In genomic region chr5:24776681-24777080, GRCm38 (mm10) we compare ENCODE assay signal across 14 mouse cellular contexts. TPM values are rescaled to one million over a fixed set of nuclear protein-coding genes. Genes with fewer than 3 reads are reported as not detected.
DNase-seq lines count a peak whose midpoint lies in the region; ATAC-seq and TF ChIP-seq lines count a peak whose summit lies in the region.
"Had no signal": no experiment of that assay in that cellular context is flagged by ENCODE, and none has a peak within 500 bp of the region (broad histone marks: within the 10 kb centered on the region; RNA-seq: fewer than 3 reads in every experiment).

No protein-coding gene starts in this region.

- H3K9ac ChIP-seq in intestine, postnatal 0 days (ENCODE audit: low read depth, low read length), result no peak overlapping the region
- no peak overlapping the region for H3K9ac ChIP-seq in intestine, embryonic 16.5 days (ENCODE audit: low read depth, low read length)
- H3K9ac ChIP-seq: heart, embryonic 13.5 days had no signal

- no peak overlapping the region for H3K4me2 ChIP-seq in intestine, postnatal 0 days (replicated peaks; ENCODE audit: low read depth)
- H3K4me2 ChIP-seq in intestine, embryonic 16.5 days (ENCODE audit: low read depth, low read length), result no peak overlapping the region
- H3K4me2 ChIP-seq: heart, embryonic 13.5 days had no signal

- H3K36me3 ChIP-seq in intestine, postnatal 0 days (ENCODE audit: control insufficient read depth, insufficient read depth), result no peaks in the 10 kb centered on the region
- no peaks in the 10 kb centered on the region for H3K36me3 ChIP-seq in intestine, embryonic 16.5 days (ENCODE audit: control insufficient read depth, insufficient read depth, low read length)
- H3K36me3 ChIP-seq: heart, embryonic 13.5 days had no signal

- ATAC-seq in intestine, postnatal 0 days, result no peak
- ATAC-seq in intestine, embryonic 16.5 days, result no peak
- ATAC-seq: lung, postnatal 0 days; midbrain, embryonic 16.5 days had no signal

- peak; percentile 80 for DNase-seq in CD4-positive, CD25-positive, alpha-beta regulatory T cell, adult 2 months (ENCODE audit: low read depth, low spot score)
- no peak for DNase-seq in adrenal gland, postnatal 4 days (ENCODE audit: low spot score in 2 of 2)
- DNase-seq in Muller cell, postnatal 12 days (ENCODE audit: inconsistent ontology term), result no peak
- no peak for DNase-seq in ovary, postnatal 10 days (ENCODE audit: low spot score)
- DNase-seq: cerebellum, postnatal 36 days; left cerebral cortex, postnatal 4 days had no signal

- H3K4me1 ChIP-seq in intestine, postnatal 0 days (replicated peaks; ENCODE audit: control insufficient read depth, insufficient read depth, low read length), result no peaks in the 10 kb centered on the region
- no peaks in the 10 kb centered on the region for H3K4me1 ChIP-seq in intestine, embryonic 16.5 days (ENCODE audit: control insufficient read depth, insufficient read depth, low read length)
- peaks cover 12% of the 10 kb centered on the region for H3K4me1 ChIP-seq in bone marrow macrophage, adult 2 months (ENCODE audit: control insufficient read depth, insufficient read depth, low read length)
- peaks cover 32% of the 10 kb centered on the region for H3K4me1 ChIP-seq in olfactory bulb, adult 2 months (ENCODE audit: control insufficient read depth, insufficient read depth, low read length)

- no peaks in the 10 kb centered on the region for H3K9me3 ChIP-seq in intestine, postnatal 0 days (ENCODE audit: control insufficient read depth)
- H3K9me3 ChIP-seq in intestine, embryonic 16.5 days (ENCODE audit: control insufficient read depth, low read length), result no peaks in the 10 kb centered on the region
- H3K9me3 ChIP-seq: heart, embryonic 13.5 days had no signal

- no peak overlapping the region for H3K4me3 ChIP-seq in intestine, postnatal 0 days (ENCODE audit: low read depth, low read length)
- H3K4me3 ChIP-seq in intestine, embryonic 16.5 days (ENCODE audit: low read length), result no peak overlapping the region
- no peak overlapping the region for H3K4me3 ChIP-seq in bone marrow macrophage, adult 2 months (ENCODE audit: insufficient read depth, low read length)
- no peak overlapping the region for H3K4me3 ChIP-seq in olfactory bulb, adult 2 months (ENCODE audit: insufficient read depth, low read depth, low read length)
- H3K4me3 ChIP-seq: heart, embryonic 13.5 days had no signal

- TF ChIP-seq POLR2A in bone marrow macrophage, adult 2 months (IDR thresholded peaks at IDR 0.05; ENCODE audit: borderline replicate concordance, low read depth, low read length), result no peak
- TF ChIP-seq POLR2A in olfactory bulb, adult 2 months (IDR thresholded peaks at IDR 0.05; ENCODE audit: insufficient read depth, low read depth, low read length), result no peak

- no peaks in the 10 kb centered on the region for H3K27me3 ChIP-seq in intestine, postnatal 0 days (replicated peaks; ENCODE audit: control insufficient read depth, insufficient read depth, low read length)
- no peaks in the 10 kb centered on the region for H3K27me3 ChIP-seq in intestine, embryonic 16.5 days (replicated peaks; ENCODE audit: control insufficient read depth, insufficient read depth, low read length)
- H3K27me3 ChIP-seq: CH12.LX had no signal

- WGBS in intestine, postnatal 0 days, result 52% methylated on average over 4 of the region's 4 CpGs
- 69% methylated on average over 4 of the region's 4 CpGs for WGBS in intestine, embryonic 16.5 days
- WGBS in olfactory bulb, adult 2 months, result 52% methylated on average over 4 of the region's 4 CpGs

- no peak overlapping the region for H3K27ac ChIP-seq in intestine, postnatal 0 days (ENCODE audit: low read depth, low read length)
- no peak overlapping the region for H3K27ac ChIP-seq in intestine, embryonic 16.5 days (ENCODE audit: low read length)
- no peak overlapping the region for H3K27ac ChIP-seq in bone marrow macrophage, adult 2 months (ENCODE audit: insufficient read depth, low read depth, low read length)
- H3K27ac ChIP-seq in olfactory bulb, adult 2 months (ENCODE audit: insufficient read depth, low read depth, low read length), result no peak overlapping the region
- H3K27ac ChIP-seq: heart, embryonic 13.5 days had no signal

- peak; percentile 44 for TF ChIP-seq CTCF in intestine, postnatal 0 days (IDR thresholded peaks at IDR 0.05; ENCODE audit: low read depth)
- peak; percentile 41; the same call in 1 of the 2 replicates for TF ChIP-seq CTCF in bone marrow macrophage, adult 2 months (IDR thresholded peaks at IDR 0.05; ENCODE audit: low read depth, low read length)
- TF ChIP-seq CTCF in olfactory bulb, adult 2 months (IDR thresholded peaks at IDR 0.05; ENCODE audit: insufficient read depth, low read depth, low read length), result peak; percentile 35; the same call in 1 of the 2 replicates

RNA-seq across cellular contexts. Expression of gene Crygn, which starts 18.9 kb away (rescaled TPM):
- polyA plus RNA-seq in intestine, postnatal 0 days (2015; fragmentation: Nextera tagmentation; extraction: Ambion mirVana), result 7.3 and 8.1 TPM in 2 replicates
- 1.0 and 1.4 TPM in 2 replicates for polyA plus RNA-seq in intestine, embryonic 16.5 days (2015; fragmentation: Nextera tagmentation; extraction: Ambion mirVana)
- polyA plus RNA-seq in bone marrow macrophage, adult 2 months (2012; ENCODE audit: insufficient read depth, insufficient read length, missing spikeins), result not detected in 2 replicates
- polyA plus RNA-seq in olfactory bulb, adult 2 months (2012; ENCODE audit: insufficient read depth, insufficient read length, low replicate concordance, missing spikeins), result not detected in 2 replicates
- 1 to 10 TPM; 6.0 to 6.2 TPM for total RNA-seq in adrenal gland, postnatal 4 days (2021)

RNA-seq across cellular contexts. Expression of gene Wdr86, which starts 46.2 kb away (rescaled TPM):
- 2.7 and 2.9 TPM in 2 replicates for polyA plus RNA-seq in intestine, postnatal 0 days (2015; fragmentation: Nextera tagmentation; extraction: Ambion mirVana)
- polyA plus RNA-seq in intestine, embryonic 16.5 days (2015; fragmentation: Nextera tagmentation; extraction: Ambion mirVana), result 6.8 and 8.4 TPM in 2 replicates
- not detected in 2 replicates for polyA plus RNA-seq in bone marrow macrophage, adult 2 months (2012; ENCODE audit: insufficient read depth, insufficient read length, missing spikeins)
- not detected in 2 replicates for polyA plus RNA-seq in olfactory bulb, adult 2 months (2012; ENCODE audit: insufficient read depth, insufficient read length, low replicate concordance, missing spikeins)
- 1 to 10 TPM; 6.2 to 9.6 TPM for total RNA-seq in adrenal gland, postnatal 4 days (2021)
